Mouse (Mus musculus): ENCODE measurements around the gene Kcnip1. TPM values are rescaled to one million over a fixed set of nuclear protein-coding genes. Genes with fewer than 3 reads are reported as not detected.
A peak's percentile ranks its signal among the peaks of the same experiment; 100 is the strongest.

Kcnip1 gene
- 110 and 126 TPM in 2 replicates for polyA plus RNA-seq (2014; fragmentation: Nextera tagmentation; extraction: Ambion mirVana)

DNA sequence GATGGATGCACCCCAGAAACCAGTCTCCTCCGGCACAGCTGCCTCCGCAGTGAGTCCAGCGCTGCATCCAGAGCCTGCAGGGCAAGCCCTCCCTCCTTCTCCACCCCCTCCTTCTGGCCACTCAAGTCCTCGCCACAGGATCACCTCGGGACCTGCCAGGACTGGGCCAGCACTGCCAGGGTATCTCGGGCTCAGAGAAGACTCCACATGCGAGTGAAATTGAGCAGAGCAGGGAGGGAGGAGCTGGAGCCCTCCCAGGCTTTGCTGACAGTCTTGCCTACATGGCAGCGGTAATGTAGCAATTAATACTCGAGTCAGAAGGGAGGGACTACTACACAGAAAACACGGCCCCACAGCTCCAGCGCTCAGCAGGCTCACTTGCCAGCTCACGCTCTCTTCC, at the start of gene Kcnip1:
Gene Kcnip1, minus strand, starts transcription at position 215 of the 400 bp plus-strand sequence.
- no peak for DNase-seq (ENCODE audit: low spot score)
- Histone ChIP-seq H3K4me3 (replicated peaks; ENCODE audit: low read length) (peak within 1 kb of the TSS; percentile 8; the same call in 1 of the 2 replicates), H3K4me1 (replicated peaks; ENCODE audit: control insufficient read depth, insufficient read depth, low read length) (peaks cover 18% of the 10 kb centered on the region)

DNA sequence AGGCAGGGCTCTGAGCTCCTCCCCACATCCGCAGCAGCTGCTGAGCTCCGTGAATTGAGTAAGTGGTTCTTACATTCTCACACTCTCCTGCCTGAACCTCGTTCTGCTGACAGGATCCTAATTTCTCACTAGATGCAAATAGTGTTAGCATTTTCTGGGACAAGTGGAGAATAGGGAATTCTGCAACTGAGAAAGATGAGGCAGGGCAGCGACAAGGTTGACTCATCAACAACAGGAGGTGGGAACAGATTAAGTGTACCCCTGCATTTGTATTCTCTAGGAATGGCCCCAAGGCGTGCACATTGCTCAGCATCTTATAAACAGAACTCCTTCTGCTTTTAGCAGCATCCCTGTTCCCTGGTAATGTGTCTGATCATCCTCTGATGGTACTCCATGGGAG, 47.1 kb upstream of the Kcnip1 start:
- no peaks in the 10 kb centered on the region for H3K27me3 ChIP-seq (ENCODE audit: control insufficient read depth, insufficient read depth, low read length)
- H3K9me3 ChIP-seq (ENCODE audit: control insufficient read depth, low read length), result no peaks in the 10 kb centered on the region
- no peaks in the 10 kb centered on the region for H3K36me3 ChIP-seq (replicated peaks; ENCODE audit: control insufficient read depth, insufficient read depth)
- H3K4me2 ChIP-seq (replicated peaks), result no peak overlapping the region
- no peak overlapping the region for H3K9ac ChIP-seq
- no peaks in the 10 kb centered on the region for H3K4me1 ChIP-seq (replicated peaks; ENCODE audit: control insufficient read depth, insufficient read depth, low read length)
- no peak for ATAC-seq (ENCODE audit: low FRiP score)
- no peak overlapping the region for H3K27ac ChIP-seq
- 78% methylated on average over 5 of the region's 5 CpGs for WGBS
- no peak for DNase-seq (ENCODE audit: low spot score)
- H3K4me3 ChIP-seq (replicated peaks; ENCODE audit: low read length), result no peak overlapping the region

More for the DNA sequence above, at the start of gene Kcnip1:
- Histone ChIP-seq H3K9ac (no peak within 1 kb of the TSS), H3K9me3 (ENCODE audit: control insufficient read depth, low read length) (no peaks in the 10 kb centered on the region), H3K27me3 (ENCODE audit: control insufficient read depth, insufficient read depth, low read length) (no peaks in the 10 kb centered on the region), H3K4me2 (replicated peaks) (peak within 1 kb of the TSS; percentile 42), H3K27ac (no peak within 1 kb of the TSS), H3K36me3 (replicated peaks; ENCODE audit: control insufficient read depth, insufficient read depth) (no peaks in the 10 kb centered on the region)
- ATAC-seq (ENCODE audit: low FRiP score), result peak; percentile 53; the same call in 1 of the 2 replicates
- WGBS, result 17% methylated on average over 12 of the region's 12 CpGs

- no peak overlapping the region for H3K27ac ChIP-seq
These were observed 43.1 kb upstream of the Kcnip1 start for GRCm38 (mm10) chr11:34035909-34036658.

DNA sequence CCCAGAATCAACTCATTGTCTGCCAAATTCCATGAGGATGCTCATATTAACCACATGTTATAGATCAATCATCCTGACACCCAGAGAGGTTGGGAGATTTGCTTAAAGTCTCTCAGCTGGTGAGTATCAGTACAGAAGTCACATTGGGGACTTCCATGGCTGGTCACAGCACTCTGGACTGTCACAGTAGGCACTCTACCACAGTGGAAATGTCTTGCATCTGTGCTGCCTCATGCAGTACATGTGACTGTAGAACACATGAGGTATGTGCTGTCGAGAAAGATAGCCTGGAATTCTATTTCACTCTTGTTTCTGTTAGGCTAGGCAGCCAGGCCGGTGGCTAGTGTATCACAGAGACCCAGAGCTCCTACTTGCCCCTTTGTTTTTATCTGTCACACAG, 41.8 kb upstream of the Kcnip1 start:
- Histone ChIP-seq H3K27ac (no peak overlapping the region), H3K9ac (no peak overlapping the region), H3K9me3 (ENCODE audit: control insufficient read depth, low read length) (no peaks in the 10 kb centered on the region), H3K4me3 (replicated peaks; ENCODE audit: low read length) (no peak overlapping the region), H3K36me3 (replicated peaks; ENCODE audit: control insufficient read depth, insufficient read depth) (no peaks in the 10 kb centered on the region), H3K4me2 (replicated peaks) (no peak overlapping the region), H3K27me3 (ENCODE audit: control insufficient read depth, insufficient read depth, low read length) (no peaks in the 10 kb centered on the region), H3K4me1 (replicated peaks; ENCODE audit: control insufficient read depth, insufficient read depth, low read length) (no peaks in the 10 kb centered on the region)
- ATAC-seq (ENCODE audit: low FRiP score), result no peak
- 83% methylated on average over 2 of the region's 2 CpGs for WGBS
- DNase-seq (ENCODE audit: low spot score), result no peak

More at GRCm38 (mm10) chr11:34035909-34036658, 43.1 kb upstream of the Kcnip1 start:
- no peak overlapping the region for H3K4me3 ChIP-seq (replicated peaks; ENCODE audit: low read length)
- ATAC-seq (ENCODE audit: low FRiP score), result no peak
- no peaks in the 10 kb centered on the region for H3K4me1 ChIP-seq (replicated peaks; ENCODE audit: control insufficient read depth, insufficient read depth, low read length)
- no peaks in the 10 kb centered on the region for H3K27me3 ChIP-seq (ENCODE audit: control insufficient read depth, insufficient read depth, low read length)
- no peak overlapping the region for H3K4me2 ChIP-seq (replicated peaks)
- WGBS, result 94% methylated on average over 5 of the region's 5 CpGs
- no peak overlapping the region for H3K9ac ChIP-seq
- H3K36me3 ChIP-seq (replicated peaks; ENCODE audit: control insufficient read depth, insufficient read depth), result no peaks in the 10 kb centered on the region
- DNase-seq (ENCODE audit: low spot score), result no peak
- no peaks in the 10 kb centered on the region for H3K9me3 ChIP-seq (ENCODE audit: control insufficient read depth, low read length)

DNA sequence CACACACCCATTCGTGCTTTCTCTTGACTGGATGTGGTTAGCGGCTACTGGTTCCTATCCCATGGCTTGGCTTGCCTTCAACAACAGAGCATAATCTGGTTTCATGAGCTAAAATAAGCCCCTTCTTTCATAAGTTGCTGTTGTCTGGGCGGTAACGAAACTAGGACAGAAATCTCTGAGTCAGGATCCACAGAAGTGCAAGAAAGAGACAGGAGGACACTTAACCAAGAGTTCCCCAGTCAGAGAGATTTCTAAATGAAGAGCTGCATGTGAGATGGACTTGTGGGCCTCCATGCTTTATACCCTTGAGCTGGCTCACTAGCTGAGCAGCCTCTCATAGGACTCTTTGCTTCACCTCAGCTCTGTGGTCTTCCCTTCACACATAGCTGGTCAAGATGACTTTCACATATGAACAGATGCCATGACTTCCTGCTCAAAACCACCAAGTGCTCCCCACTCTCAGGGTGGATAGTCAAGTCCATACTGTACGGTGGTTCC, 41.1 kb upstream of the Kcnip1 start:
- H3K4me1 ChIP-seq (replicated peaks; ENCODE audit: control insufficient read depth, insufficient read depth, low read length), result no peaks in the 10 kb centered on the region
- 97% methylated on average over 5 of the region's 5 CpGs for WGBS
- no peak overlapping the region for H3K27ac ChIP-seq
- no peak for DNase-seq (ENCODE audit: low spot score)
- H3K9me3 ChIP-seq (ENCODE audit: control insufficient read depth, low read length), result no peaks in the 10 kb centered on the region
- no peak for ATAC-seq (ENCODE audit: low FRiP score)
- H3K27me3 ChIP-seq (ENCODE audit: control insufficient read depth, insufficient read depth, low read length), result no peaks in the 10 kb centered on the region
- no peak overlapping the region for H3K4me2 ChIP-seq (replicated peaks)
- H3K36me3 ChIP-seq (replicated peaks; ENCODE audit: control insufficient read depth, insufficient read depth), result no peaks in the 10 kb centered on the region
- H3K9ac ChIP-seq, result no peak overlapping the region
- no peak overlapping the region for H3K4me3 ChIP-seq (replicated peaks; ENCODE audit: low read length)

- ATAC-seq (ENCODE audit: low FRiP score), result no peak
- 77% methylated on average over 8 of the region's 8 CpGs for WGBS
These were observed 38.3 kb upstream of the Kcnip1 start for GRCm38 (mm10) chr11:34031015-34031805.

DNA sequence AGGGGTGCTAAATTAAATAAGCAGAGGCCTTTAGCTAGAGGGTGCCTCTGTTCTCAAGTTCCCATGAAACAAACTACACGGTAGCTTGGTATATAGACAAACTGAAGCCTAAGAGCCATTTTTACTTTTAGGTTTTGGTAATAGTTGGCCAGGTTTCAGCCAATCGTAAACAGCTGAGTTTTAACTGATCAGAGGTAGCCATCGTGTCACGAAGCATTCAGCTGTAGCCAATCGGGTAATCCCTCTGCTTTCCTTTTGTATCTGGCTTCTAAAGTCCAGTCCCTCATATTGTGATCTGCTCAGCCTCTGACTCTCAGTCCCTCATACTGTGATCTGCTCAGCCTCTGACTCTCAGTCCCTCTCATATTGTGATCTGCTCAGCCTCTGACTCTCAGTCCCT, 36.7 kb upstream of the Kcnip1 start:
- ATAC-seq (ENCODE audit: low FRiP score) (no peak), DNase-seq (ENCODE audit: low spot score) (no peak)
- H3K27ac ChIP-seq, result no peak overlapping the region
- H3K27me3 ChIP-seq (ENCODE audit: control insufficient read depth, insufficient read depth, low read length), result no peaks in the 10 kb centered on the region
- H3K4me3 ChIP-seq (replicated peaks; ENCODE audit: low read length), result no peak overlapping the region
- no peak overlapping the region for H3K9ac ChIP-seq
- no peak overlapping the region for H3K4me2 ChIP-seq (replicated peaks)
- no peaks in the 10 kb centered on the region for H3K36me3 ChIP-seq (replicated peaks; ENCODE audit: control insufficient read depth, insufficient read depth)
- H3K4me1 ChIP-seq (replicated peaks; ENCODE audit: control insufficient read depth, insufficient read depth, low read length), result no peaks in the 10 kb centered on the region
- 68% methylated on average over 5 of the region's 5 CpGs for WGBS
- H3K9me3 ChIP-seq (ENCODE audit: control insufficient read depth, low read length), result no peaks in the 10 kb centered on the region

More at GRCm38 (mm10) chr11:34031015-34031805, 38.3 kb upstream of the Kcnip1 start:
- Histone ChIP-seq H3K27me3 (ENCODE audit: control insufficient read depth, insufficient read depth, low read length) (no peaks in the 10 kb centered on the region), H3K27ac (no peak overlapping the region), H3K9me3 (ENCODE audit: control insufficient read depth, low read length) (no peaks in the 10 kb centered on the region), H3K4me2 (replicated peaks) (no peak overlapping the region), H3K36me3 (replicated peaks; ENCODE audit: control insufficient read depth, insufficient read depth) (no peaks in the 10 kb centered on the region), H3K4me3 (replicated peaks; ENCODE audit: low read length) (no peak overlapping the region), H3K4me1 (replicated peaks; ENCODE audit: control insufficient read depth, insufficient read depth, low read length) (no peaks in the 10 kb centered on the region), H3K9ac (no peak overlapping the region)
- no peak for DNase-seq (ENCODE audit: low spot score)

GRCm38 (mm10) chr11:34025091-34025490, 32.1 kb upstream of the Kcnip1 start:
- no peak overlapping the region for H3K27ac ChIP-seq
- no peaks in the 10 kb centered on the region for H3K9me3 ChIP-seq (ENCODE audit: control insufficient read depth, low read length)
- no peak overlapping the region for H3K9ac ChIP-seq
- no peaks in the 10 kb centered on the region for H3K27me3 ChIP-seq (ENCODE audit: control insufficient read depth, insufficient read depth, low read length)
- ATAC-seq (ENCODE audit: low FRiP score) (no peak), DNase-seq (ENCODE audit: low spot score) (no peak)
- WGBS, result 91% methylated on average over 1 of the region's 1 CpGs
- no peak overlapping the region for H3K4me3 ChIP-seq (replicated peaks; ENCODE audit: low read length)
- H3K36me3 ChIP-seq (replicated peaks; ENCODE audit: control insufficient read depth, insufficient read depth), result no peaks in the 10 kb centered on the region
- H3K4me1 ChIP-seq (replicated peaks; ENCODE audit: control insufficient read depth, insufficient read depth, low read length), result no peaks in the 10 kb centered on the region
- H3K4me2 ChIP-seq (replicated peaks), result no peak overlapping the region

GRCm38 (mm10) chr11:34012007-34012652, 19.2 kb upstream of the Kcnip1 start:
- Histone ChIP-seq H3K9ac (no peak overlapping the region), H3K9me3 (ENCODE audit: control insufficient read depth, low read length) (no peaks in the 10 kb centered on the region), H3K4me2 (replicated peaks) (no peak overlapping the region), H3K4me1 (replicated peaks; ENCODE audit: control insufficient read depth, insufficient read depth, low read length) (no peaks in the 10 kb centered on the region), H3K36me3 (replicated peaks; ENCODE audit: control insufficient read depth, insufficient read depth) (no peaks in the 10 kb centered on the region), H3K27ac (no peak overlapping the region), H3K27me3 (ENCODE audit: control insufficient read depth, insufficient read depth, low read length) (no peaks in the 10 kb centered on the region), H3K4me3 (replicated peaks; ENCODE audit: low read length) (no peak overlapping the region)
- 76% methylated on average over 6 of the region's 6 CpGs for WGBS
- ATAC-seq (ENCODE audit: low FRiP score) (no peak), DNase-seq (ENCODE audit: low spot score) (no peak)

All from hindbrain, embryonic 14.5 days (tissue).